Mouse (Mus musculus): ENCODE data around the gene Cyp4f39. TPM values are rescaled to one million over a fixed set of nuclear protein-coding genes. Genes with fewer than 3 reads are reported as not detected.

Cyp4f39 gene
- polyA plus RNA-seq, 1 experiment from 2014 or later = 0.48 TPM

- no peak overlapping the region for H3K4me2 ChIP-seq (replicated peaks)
- H3K27ac ChIP-seq (replicated peaks) = no peak overlapping the region
- H3K4me3 ChIP-seq = no peak overlapping the region
- no peaks in the 10 kb centered on the region for H3K36me3 ChIP-seq
- no peaks in the 10 kb centered on the region for H3K4me1 ChIP-seq
- H3K9ac ChIP-seq (replicated peaks) = no peak overlapping the region
- WGBS = 89% methylated on average over 4 of the region's 4 CpGs
- peaks cover 5% of the 10 kb centered on the region; the same call in 1 of the 2 replicates for H3K27me3 ChIP-seq
- no peaks in the 10 kb centered on the region for H3K9me3 ChIP-seq
- no peak for ATAC-seq (ENCODE audit: low FRiP score, low read depth)
Measured at GRCm38 (mm10) chr17:32437106-32437505, 15.4 kb upstream of the Cyp4f39 start.

GRCm38 (mm10) chr17:32443245-32443644, 9.3 kb upstream of the Cyp4f39 start:
- H3K4me1 ChIP-seq = no peaks in the 10 kb centered on the region
- H3K36me3 ChIP-seq = no peaks in the 10 kb centered on the region
- H3K9me3 ChIP-seq = 0 out of 2 replicates have a peak, but pooled peaks cover 9% of the 10 kb centered on the region
- H3K27me3 ChIP-seq = peaks cover 5% of the 10 kb centered on the region; the same call in 1 of the 2 replicates
- ATAC-seq (ENCODE audit: low FRiP score, low read depth) = no peak
- no peak overlapping the region for H3K4me2 ChIP-seq (replicated peaks)
- no peak overlapping the region for H3K27ac ChIP-seq (replicated peaks)
- WGBS = 74% methylated on average over 6 of the region's 6 CpGs
- H3K4me3 ChIP-seq = no peak overlapping the region
- H3K9ac ChIP-seq (replicated peaks) = no peak overlapping the region

GRCm38 (mm10) chr17:32445016-32445415, 7.5 kb upstream of the Cyp4f39 start:
- no peaks in the 10 kb centered on the region for H3K36me3 ChIP-seq
- H3K27me3 ChIP-seq = peaks cover 5% of the 10 kb centered on the region; the same call in 1 of the 2 replicates
- H3K27ac ChIP-seq (replicated peaks) = no peak overlapping the region
- no peak for ATAC-seq (ENCODE audit: low FRiP score, low read depth)
- no peak overlapping the region for H3K4me2 ChIP-seq (replicated peaks)
- 85% methylated on average over 5 of the region's 5 CpGs for WGBS
- 0 out of 2 replicates have a peak, but pooled peaks cover 12% of the 10 kb centered on the region for H3K9me3 ChIP-seq
- H3K4me1 ChIP-seq = no peaks in the 10 kb centered on the region
- H3K4me3 ChIP-seq = no peak overlapping the region
- no peak overlapping the region for H3K9ac ChIP-seq (replicated peaks)

- H3K27me3 ChIP-seq = 0 out of 2 replicates have a peak, but pooled peaks cover 5% of the 10 kb centered on the region
- ATAC-seq (ENCODE audit: low FRiP score, low read depth) = no peak
- 0 out of 2 replicates have a peak, but pooled peaks cover 12% of the 10 kb centered on the region for H3K9me3 ChIP-seq
- no peak overlapping the region for H3K27ac ChIP-seq (replicated peaks)
- H3K9ac ChIP-seq (replicated peaks) = no peak overlapping the region
- H3K36me3 ChIP-seq = no peaks in the 10 kb centered on the region
- no peak overlapping the region for H3K4me2 ChIP-seq (replicated peaks)
- no peaks in the 10 kb centered on the region for H3K4me1 ChIP-seq
- no peak overlapping the region for H3K4me3 ChIP-seq
Measured at GRCm38 (mm10) chr17:32447195-32447594, 5.3 kb upstream of the Cyp4f39 start.

- ATAC-seq (ENCODE audit: low FRiP score, low read depth) = no peak
- H3K4me1 ChIP-seq = peaks cover 6% of the 10 kb centered on the region; the same call in 1 of the 2 replicates
- H3K4me3 ChIP-seq = no peak overlapping the region
- no peak overlapping the region for H3K9ac ChIP-seq (replicated peaks)
- H3K9me3 ChIP-seq = 0 out of 2 replicates have a peak, but pooled peaks cover 12% of the 10 kb centered on the region
- WGBS = 100% methylated on average over 1 of the region's 1 CpGs
- no peak overlapping the region for H3K27ac ChIP-seq (replicated peaks)
- H3K36me3 ChIP-seq = no peaks in the 10 kb centered on the region
- peaks cover 18% of the 10 kb centered on the region for H3K27me3 ChIP-seq
- no peak overlapping the region for H3K4me2 ChIP-seq (replicated peaks)
Measured at GRCm38 (mm10) chr17:32449042-32449441, 3.5 kb upstream of the Cyp4f39 start.

GRCm38 (mm10) chr17:32450844-32451537, 1.5 kb upstream of the Cyp4f39 start:
- Histone ChIP-seq H3K4me1 (peaks cover 6% of the 10 kb centered on the region; the same call in 1 of the 2 replicates), H3K27me3 (peaks cover 21% of the 10 kb centered on the region), H3K4me2 (replicated peaks) (no peak overlapping the region), H3K36me3 (no peaks in the 10 kb centered on the region), H3K9me3 (0 out of 2 replicates have a peak, but pooled peaks cover 12% of the 10 kb centered on the region), H3K4me3 (no peak overlapping the region), H3K27ac (replicated peaks) (no peak overlapping the region), H3K9ac (replicated peaks) (no peak overlapping the region)
- ATAC-seq (ENCODE audit: low FRiP score, low read depth) = no peak
- 60% methylated on average over 2 of the region's 2 CpGs for WGBS

- peaks cover 21% of the 10 kb centered on the region for H3K27me3 ChIP-seq
- 0 out of 2 replicates have a peak, but pooled peaks cover 1% of the 10 kb centered on the region for H3K9me3 ChIP-seq
- H3K27ac ChIP-seq (replicated peaks) = no peak overlapping the region
- no peaks in the 10 kb centered on the region for H3K36me3 ChIP-seq
- no peak for ATAC-seq (ENCODE audit: low FRiP score, low read depth)
- H3K4me1 ChIP-seq = peaks cover 6% of the 10 kb centered on the region; the same call in 1 of the 2 replicates
- no peak overlapping the region for H3K9ac ChIP-seq (replicated peaks)
- WGBS = 78% methylated on average over 4 of the region's 4 CpGs
- no peak overlapping the region for H3K4me2 ChIP-seq (replicated peaks)
- no peak overlapping the region for H3K4me3 ChIP-seq
Measured at GRCm38 (mm10) chr17:32454188-32454587, 1.7 kb downstream of the Cyp4f39 start.

GRCm38 (mm10) chr17:32454997-32455396, 2.5 kb downstream of the Cyp4f39 start:
- Histone ChIP-seq H3K27ac (replicated peaks) (no peak overlapping the region), H3K4me1 (peaks cover 6% of the 10 kb centered on the region; the same call in 1 of the 2 replicates), H3K9me3 (no peaks in the 10 kb centered on the region), H3K4me3 (no peak overlapping the region), H3K4me2 (replicated peaks) (no peak overlapping the region), H3K27me3 (peaks cover 21% of the 10 kb centered on the region), H3K9ac (replicated peaks) (no peak overlapping the region), H3K36me3 (no peaks in the 10 kb centered on the region)
- 56% methylated on average over 2 of the region's 2 CpGs for WGBS
- no peak for ATAC-seq (ENCODE audit: low FRiP score, low read depth)

- no peak overlapping the region for H3K9ac ChIP-seq (replicated peaks)
- no peak overlapping the region for H3K4me2 ChIP-seq (replicated peaks)
- H3K27ac ChIP-seq (replicated peaks) = no peak overlapping the region
- WGBS = 68% methylated on average over 7 of the region's 7 CpGs
- H3K36me3 ChIP-seq = no peaks in the 10 kb centered on the region
- H3K4me3 ChIP-seq = no peak overlapping the region
- no peak for ATAC-seq (ENCODE audit: low FRiP score, low read depth)
- no peaks in the 10 kb centered on the region for H3K4me1 ChIP-seq
- no peaks in the 10 kb centered on the region for H3K27me3 ChIP-seq
- H3K9me3 ChIP-seq = no peaks in the 10 kb centered on the region
Measured at GRCm38 (mm10) chr17:32468494-32468893, 16.0 kb downstream of the Cyp4f39 start.

DNA sequence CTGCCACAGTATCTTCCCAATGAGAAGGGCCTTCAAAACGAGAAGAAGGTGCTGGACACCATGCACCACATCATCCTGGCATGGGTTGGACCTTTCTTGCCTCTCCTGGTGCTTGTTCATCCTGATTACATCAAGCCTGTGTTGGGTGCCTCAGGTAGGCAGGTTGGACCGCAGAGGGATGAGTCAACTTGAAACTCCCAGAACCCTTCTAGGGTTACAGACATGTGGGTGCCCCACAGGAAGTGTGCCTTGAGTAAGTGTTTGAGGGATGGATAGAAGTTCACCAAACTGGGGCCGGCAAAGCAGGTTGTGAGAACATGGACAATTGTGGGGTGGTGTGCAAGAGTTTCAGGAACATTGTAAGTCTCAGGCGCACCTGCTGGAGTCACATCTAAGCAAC, 18.3 kb downstream of the Cyp4f39 start:
- no peak overlapping the region for H3K27ac ChIP-seq (replicated peaks)

GRCm38 (mm10) chr17:32472176-32472575, 19.7 kb downstream of the Cyp4f39 start:
- no peaks in the 10 kb centered on the region for H3K9me3 ChIP-seq
- H3K9ac ChIP-seq (replicated peaks) = no peak overlapping the region
- H3K4me2 ChIP-seq (replicated peaks) = no peak overlapping the region
- H3K4me1 ChIP-seq = no peaks in the 10 kb centered on the region
- H3K4me3 ChIP-seq = no peak overlapping the region
- H3K36me3 ChIP-seq = no peaks in the 10 kb centered on the region
- H3K27ac ChIP-seq (replicated peaks) = no peak overlapping the region
- peaks cover 7% of the 10 kb centered on the region; the same call in 1 of the 2 replicates for H3K27me3 ChIP-seq
- ATAC-seq (ENCODE audit: low FRiP score, low read depth) = no peak
- 66% methylated on average over 7 of the region's 7 CpGs for WGBS

More for the DNA sequence above, 18.3 kb downstream of the Cyp4f39 start:
- H3K36me3 ChIP-seq = no peaks in the 10 kb centered on the region
- ATAC-seq (ENCODE audit: low FRiP score, low read depth) = no peak
- H3K4me3 ChIP-seq = no peak overlapping the region
- no peaks in the 10 kb centered on the region for H3K4me1 ChIP-seq
- H3K4me2 ChIP-seq (replicated peaks) = no peak overlapping the region
- H3K27me3 ChIP-seq = no peaks in the 10 kb centered on the region
- WGBS = 87% methylated on average over 4 of the region's 4 CpGs
- H3K9ac ChIP-seq (replicated peaks) = no peak overlapping the region
- no peaks in the 10 kb centered on the region for H3K9me3 ChIP-seq

- H3K27ac ChIP-seq (replicated peaks) = no peak overlapping the region
- 91% methylated on average over 5 of the region's 5 CpGs for WGBS
- no peaks in the 10 kb centered on the region for H3K4me1 ChIP-seq
- H3K4me3 ChIP-seq = no peak overlapping the region
- peaks cover 7% of the 10 kb centered on the region; the same call in 1 of the 2 replicates for H3K27me3 ChIP-seq
- no peaks in the 10 kb centered on the region for H3K9me3 ChIP-seq
- H3K4me2 ChIP-seq (replicated peaks) = no peak overlapping the region
- no peak overlapping the region for H3K9ac ChIP-seq (replicated peaks)
- no peaks in the 10 kb centered on the region for H3K36me3 ChIP-seq
- ATAC-seq (ENCODE audit: low FRiP score, low read depth) = no peak
Measured at GRCm38 (mm10) chr17:32474954-32475560, 22.5 kb downstream of the Cyp4f39 start.

All from midbrain, embryonic 12.5 days (tissue).